Mouse (Mus musculus) ES-Bruce4 (cell line): ENCODE measurements at regions not wholly inside any gene's neighbourhood (a gene's known extent, or its start where the extent isn't known, plus 50 kb on each side); places are given as distances from the start of the nearest gene placed in this dataset.

Experiments used
- H3K27ac ChIP-seq: 2 replicates; pipeline ENCODE4 v1.5.1; 2012; ENCODE audit warnings: low read length, inconsistent platforms; ENCODE audit not compliant: insufficient read depth
- H3K27me3 ChIP-seq: 2 replicates; pipeline ENCODE4 v1.6.1; 2012; ENCODE audit warnings: mild to moderate bottlenecking, low read length, inconsistent platforms; ENCODE audit not compliant: control insufficient read depth, poor library complexity, insufficient read depth, severe bottlenecking
- H3K36me3 ChIP-seq: 2 replicates; pipeline ENCODE4 v1.6.1; 2012; ENCODE audit warnings: inconsistent platforms, mild to moderate bottlenecking, low read length, moderate library complexity; ENCODE audit not compliant: control insufficient read depth, poor library complexity, insufficient read depth, severe bottlenecking
- H3K4me1 ChIP-seq: one replicate; pipeline ENCODE4 v1.8.1; 2011; ENCODE audit warnings: low read length; ENCODE audit not compliant: control insufficient read depth, insufficient read depth
- H3K4me3 ChIP-seq: 2 replicates; pipeline ENCODE4 v1.5.1; 2011; ENCODE audit warnings: low read depth, mild to moderate bottlenecking, low read length
- H3K9ac ChIP-seq: 2 replicates; pipeline ENCODE4 v1.6.1; 2012; ENCODE audit warnings: low read depth, mild to moderate bottlenecking, inconsistent platforms; ENCODE audit not compliant: poor library complexity, severe bottlenecking
- H3K9me3 ChIP-seq: replicated peaks from 2 replicates; pipeline ENCODE4 v1.6.1; 2012; ENCODE audit warnings: mild to moderate bottlenecking, low read length, inconsistent platforms; ENCODE audit not compliant: control insufficient read depth, poor library complexity, insufficient read depth, severe bottlenecking
- CTCF ChIP-seq: IDR thresholded peaks from one replicate; pipeline ENCODE4 v1.8.1; 2011; ENCODE audit warnings: low read depth, low read length
- EP300 ChIP-seq: IDR thresholded peaks from 2 replicates; pipeline ENCODE4 v1.6.1; 2011; ENCODE audit warnings: low read depth, low read length; ENCODE audit not compliant: insufficient read depth
- POLR2A ChIP-seq: IDR thresholded peaks from one replicate; pipeline ENCODE4 v1.8.1; 2011; ENCODE audit warnings: low read length; ENCODE audit not compliant: insufficient read depth

- no peaks in the 10 kb centered on the region for H3K36me3 ChIP-seq
- H3K27me3 ChIP-seq = no peaks in the 10 kb centered on the region
- no peak overlapping the region for H3K4me3 ChIP-seq
- no peak for TF ChIP-seq CTCF
- TF ChIP-seq POLR2A = no peak
- no peak for TF ChIP-seq EP300
- H3K9me3 ChIP-seq = no peaks in the 10 kb centered on the region
- no peak overlapping the region for H3K27ac ChIP-seq
- H3K4me1 ChIP-seq = peaks cover 8% of the 10 kb centered on the region
- H3K9ac ChIP-seq = no peak overlapping the region
Measured at GRCm38 (mm10) chr15:36660986-36661385, 346.6 kb downstream of the Zfp706 start.
